Mouse (Mus musculus) intestine, embryonic 14.5 days (tissue): ENCODE results near the gene Bub1b. TPM values are rescaled to one million over a fixed set of nuclear protein-coding genes. Genes with fewer than 3 reads are reported as not detected.

ENCODE experiments used
- polyA plus RNA-seq: library from polyadenylated mRNA; unstranded; fragments of >200 nt; fragmentation: Nextera tagmentation; extraction: Ambion mirVana; gene quantifications from 2 replicates; pipeline ENCODE4 v1.2.1, GENCODE M21; 2014

Gene Bub1b
- polyA plus RNA-seq, 1 experiment from 2014 or later: 81.4 TPM

Other genes with a start within 250 kb of the Bub1b start
- gene Gpr176, start 224.8 kb upstream of the Bub1b start, polyA plus RNA-seq: 0.22 and 0.30 TPM in 2 replicates
- gene Eif2ak4, start 209.6 kb upstream of the Bub1b start, polyA plus RNA-seq: 14.0 and 15.0 TPM in 2 replicates
- gene Srp14, start 118.5 kb upstream of the Bub1b start, polyA plus RNA-seq: 203 and 215 TPM in 2 replicates
- gene Bmf, start 48.5 kb upstream of the Bub1b start, polyA plus RNA-seq: 4.9 and 5.0 TPM in 2 replicates
- 2.4 and 2.7 TPM in 2 replicates for gene Pak6, start 65.1 kb downstream of the Bub1b start, polyA plus RNA-seq
- 0.19 and 0.20 TPM in 2 replicates for gene Ankrd63, start 105.8 kb downstream of the Bub1b start, polyA plus RNA-seq
- gene Plcb2, start 130.2 kb downstream of the Bub1b start, polyA plus RNA-seq: 1.4 and 1.6 TPM in 2 replicates
- 31.9 and 37.0 TPM in 2 replicates for gene Inafm2, start 147.5 kb downstream of the Bub1b start, polyA plus RNA-seq
- gene Ccdc9b, start 164.4 kb downstream of the Bub1b start, polyA plus RNA-seq: 1.2 and 1.4 TPM in 2 replicates
- 21.2 and 45.1 TPM in 2 replicates for gene Phgr1, start 174.6 kb downstream of the Bub1b start, polyA plus RNA-seq
- gene Disp2, start 181.5 kb downstream of the Bub1b start, polyA plus RNA-seq: 2.6 and 3.0 TPM in 2 replicates
- gene Knstrn, start 215.8 kb downstream of the Bub1b start, polyA plus RNA-seq: 97.9 and 109 TPM in 2 replicates